Mouse (Mus musculus) gastrocnemius, postnatal 4 days (tissue): ENCODE measurements at regions not wholly inside any gene's neighbourhood (a gene's known extent, or its start where the extent isn't known, plus 50 kb on each side); places are given as distances from the start of the nearest gene placed in this dataset.
"Not testable (repeated sequence)": the region's sequence is repeated elsewhere in the genome, so short reads cannot be mapped to it uniquely, and the experiment has no call there.

ENCODE experiments used
- DNase-seq, 2 experiments: peaks; one replicate each; pipeline ENCODE4 v3.0.0; 2021 to 2022; ENCODE audit warnings: low spot score in 2 of 2, mixed read lengths in 2 of 2

GRCm38 (mm10) chr10:85242701-85243100 is 57.8 kb upstream of the Cry1 start:
- no peak for DNase-seq

GRCm38 (mm10) chr10:85243556-85243955 is 58.7 kb upstream of the Cry1 start:
- no peak for DNase-seq

DNA sequence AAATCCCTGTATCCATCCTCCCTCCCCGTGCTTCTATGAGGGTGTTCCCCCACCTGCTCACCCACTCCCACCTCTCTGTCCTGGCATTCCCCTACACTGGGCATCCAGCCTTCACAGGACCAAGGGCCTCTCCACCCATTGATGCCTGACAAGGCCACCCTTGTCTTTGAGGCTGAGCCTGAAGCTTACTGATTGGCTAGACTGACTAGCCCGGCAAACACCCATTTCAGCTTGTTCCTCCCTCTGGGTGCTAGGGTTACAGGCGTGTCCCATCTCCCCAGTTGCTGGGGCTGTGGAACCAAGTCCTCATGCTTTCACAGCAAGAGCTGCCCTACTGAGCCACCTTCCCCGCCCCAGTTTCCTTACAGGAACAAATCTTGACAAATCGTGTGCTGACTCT is 80.9 kb upstream of the Cry1 start:
- DNase-seq: no peak

- no peak for DNase-seq
These were observed 81.3 kb upstream of the Cry1 start for GRCm38 (mm10) chr10:85266148-85266547.

GRCm38 (mm10) chr10:85266796-85267195 is 81.9 kb upstream of the Cry1 start:
- DNase-seq: no peak

DNA sequence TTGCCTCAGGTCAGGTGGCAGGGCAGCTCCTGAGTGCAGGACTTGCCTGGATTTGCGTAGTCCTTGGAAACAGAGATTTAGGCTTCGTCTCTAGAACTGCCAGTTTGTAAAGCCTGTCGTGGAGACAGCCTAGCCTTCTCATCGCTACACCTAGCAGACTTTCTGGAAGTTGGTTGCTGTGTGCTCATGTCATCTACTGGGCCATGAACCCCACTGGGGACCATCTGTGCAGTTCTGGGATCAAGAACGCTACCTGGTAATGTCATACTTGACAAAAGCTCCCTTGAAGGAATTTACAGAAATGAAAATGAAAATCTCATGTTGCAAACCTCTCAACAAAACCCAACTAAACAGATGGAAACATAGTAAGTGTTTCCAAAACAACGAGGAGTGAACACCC is 85.3 kb upstream of the Cry1 start:
- no peak for DNase-seq

DNA sequence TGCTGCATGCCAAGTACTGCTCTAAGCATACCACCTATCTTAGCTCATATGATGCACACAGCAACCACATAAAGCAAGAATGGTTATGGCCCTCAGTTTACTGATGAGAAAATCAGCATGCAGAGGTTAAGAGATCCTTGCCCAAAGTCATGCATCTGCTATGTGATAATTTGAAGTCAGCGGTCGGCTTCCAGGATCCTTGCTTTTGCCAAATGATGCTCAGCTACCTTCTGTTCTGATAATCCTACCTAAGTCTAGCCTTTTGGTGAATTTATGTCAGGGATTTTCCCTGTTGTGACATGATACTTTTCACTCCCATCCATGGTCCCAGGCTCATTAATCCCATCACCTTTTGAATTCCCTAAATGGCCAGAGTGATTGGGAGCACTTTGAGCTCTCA is 91.9 kb upstream of the Cry1 start:
- DNase-seq: no peak

GRCm38 (mm10) chr10:85291733-85292476 is 94.7 kb upstream of the Btbd11 start:
- no peak for DNase-seq

DNA sequence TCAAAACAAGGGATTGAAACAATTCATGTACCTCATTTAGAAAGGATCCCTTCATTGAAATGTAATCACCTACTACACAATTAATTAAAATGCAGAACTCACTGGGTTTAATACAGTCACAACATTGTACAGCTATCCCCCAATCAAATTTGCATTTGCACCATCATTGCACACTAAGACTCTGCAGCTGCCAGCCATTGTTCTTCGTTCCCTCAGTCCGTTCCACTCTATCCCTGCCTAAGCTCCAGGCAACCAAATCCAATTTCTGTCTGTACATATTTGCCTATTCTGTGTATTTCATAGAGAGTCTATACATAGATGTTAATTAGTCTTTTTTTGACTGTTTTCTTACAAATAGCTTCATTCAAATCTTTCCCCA is 94.1 kb upstream of the Btbd11 start:
- no peak for DNase-seq

DNA sequence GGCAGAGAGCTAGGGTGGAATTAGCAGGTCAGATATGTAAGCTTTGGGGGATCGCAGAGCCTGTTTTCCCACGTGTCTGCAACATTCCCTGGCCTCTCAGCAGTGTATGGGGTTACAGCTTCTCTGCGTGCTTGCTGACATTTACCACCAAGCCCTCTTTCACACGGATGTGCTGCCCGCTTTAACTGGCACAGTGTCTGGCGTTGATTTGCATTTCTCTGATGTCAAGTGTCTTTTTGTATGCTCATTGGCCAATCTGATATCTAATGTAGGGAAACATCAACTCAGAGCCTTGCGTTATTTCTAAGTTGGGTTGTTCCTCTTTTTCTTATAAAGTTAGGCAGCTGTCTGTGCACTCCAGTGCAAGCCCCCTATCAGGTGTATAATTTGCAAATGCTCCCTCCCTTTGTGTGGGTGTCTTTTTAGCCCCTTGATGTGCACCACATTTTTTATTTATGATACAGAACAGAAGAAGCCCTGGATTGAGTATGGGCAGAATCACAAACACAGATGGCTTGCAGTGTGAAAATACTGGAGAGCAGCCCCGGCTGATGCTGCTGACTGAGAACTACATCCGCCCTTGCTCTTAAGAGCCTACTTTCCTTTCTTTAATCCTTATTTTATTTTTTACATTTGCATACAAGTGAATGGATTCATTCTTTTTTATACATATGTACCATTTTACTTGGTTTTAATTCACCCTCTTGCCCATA is 93.4 kb upstream of the Btbd11 start:
- no peak for DNase-seq

- no peak for DNase-seq
These were observed 91.3 kb upstream of the Btbd11 start for GRCm38 (mm10) chr10:85295133-85295887.

DNA sequence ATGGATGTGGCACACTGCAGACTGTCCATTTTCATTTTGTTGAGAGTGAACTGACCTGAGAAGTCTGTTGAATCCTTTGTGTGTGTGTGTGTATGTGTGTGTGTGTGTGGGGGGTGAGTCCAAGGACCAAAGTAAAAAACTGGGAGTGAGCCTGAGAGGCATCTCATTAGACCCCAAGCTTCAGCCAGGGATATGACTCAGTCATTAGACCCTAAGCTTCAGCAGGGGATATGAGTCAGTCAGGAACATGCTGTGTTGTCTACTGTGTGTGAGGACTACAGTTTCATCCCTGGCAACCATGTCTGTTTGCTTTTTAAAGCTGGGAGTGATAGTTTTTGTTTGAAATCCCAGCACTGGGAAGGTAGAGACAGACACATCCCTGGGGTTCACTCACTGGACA is 74.8 kb upstream of the Btbd11 start:
- no peak for DNase-seq

DNA sequence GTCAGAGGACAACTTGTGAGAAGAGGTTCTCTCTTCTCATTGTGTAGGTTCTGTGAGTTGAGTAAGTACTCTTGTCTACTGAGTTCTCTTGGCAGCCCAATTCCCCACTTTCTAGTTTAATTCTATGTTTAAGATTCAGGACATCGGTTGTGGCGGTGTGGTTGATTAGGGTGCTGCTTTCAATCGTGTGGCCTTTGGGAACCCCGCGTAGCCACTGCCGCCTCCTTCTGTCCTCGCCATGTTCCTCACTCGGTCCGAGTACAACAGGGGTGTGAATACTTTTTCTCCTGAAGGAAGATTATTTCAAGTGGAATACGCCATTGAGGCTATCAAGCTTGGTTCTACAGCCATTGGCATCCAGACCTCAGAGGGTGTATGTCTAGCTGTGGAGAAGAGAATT is 73.3 kb upstream of the Btbd11 start:
- DNase-seq: not testable (repeated sequence)

- peak in 1 of 2 experiments; percentile 46 for DNase-seq
These were observed 65.6 kb upstream of the Btbd11 start for GRCm38 (mm10) chr10:85320971-85321370.

GRCm38 (mm10) chr10:85322280-85322679 is 64.3 kb upstream of the Btbd11 start:
- no peak for DNase-seq

DNA sequence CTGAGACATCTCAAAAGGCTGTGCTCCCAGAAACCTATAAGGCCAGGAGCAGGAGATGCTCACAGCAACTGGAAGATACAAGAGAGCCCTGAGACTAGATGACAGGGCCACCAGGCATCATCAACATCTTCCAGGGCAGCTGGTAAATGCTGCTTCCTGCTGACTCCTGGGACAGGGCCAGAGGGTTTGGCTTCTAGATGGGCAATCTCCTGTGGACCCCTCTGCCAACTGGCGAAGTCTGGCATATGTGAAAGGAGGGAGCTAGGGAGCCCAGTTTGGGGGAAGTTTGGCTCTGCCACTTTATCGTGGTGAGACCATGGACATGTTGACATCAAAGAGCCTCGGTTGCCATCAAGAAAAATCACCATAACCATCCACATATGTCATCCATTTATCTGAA is 57.2 kb upstream of the Btbd11 start:
- no peak for DNase-seq

GRCm38 (mm10) chr10:85330938-85331691 is 55.5 kb upstream of the Btbd11 start:
- DNase-seq: peak; percentile 36 to 37
